Mouse (Mus musculus) thymus, adult 2 months (tissue): ENCODE measurements at regions not wholly inside any gene's neighbourhood (a gene's known extent, or its start where the extent isn't known, plus 50 kb on each side); places are given as distances from the start of the nearest gene placed in this dataset.

Experiments used
- CTCF ChIP-seq: fragments of 200-500 bp; IDR thresholded peaks from 2 replicates; pipeline ENCODE4 v1.5.1; 2012; ENCODE audit warnings: mild to moderate bottlenecking, control low read depth, low read length, moderate library complexity, borderline replicate concordance; ENCODE audit not compliant: control insufficient read depth, poor library complexity, insufficient read depth; ENCODE audit errors: extremely low read depth
- POLR2A ChIP-seq: fragments of 200-500 bp; IDR thresholded peaks from 2 replicates; pipeline ENCODE4 v1.6.1; 2012; ENCODE audit warnings: mild to moderate bottlenecking, low read length, control low read depth, moderate library complexity; ENCODE audit not compliant: control insufficient read depth, poor library complexity, insufficient read depth; ENCODE audit errors: extremely low read depth

GRCm38 (mm10) chr8:127973194-127973593 lies 385.2 kb upstream of the Nrp1 start:
- no peak for TF ChIP-seq CTCF
- no peak for TF ChIP-seq POLR2A
